Mouse (Mus musculus): ENCODE measurements at regions not wholly inside any gene's neighbourhood (a gene's known extent, or its start where the extent isn't known, plus 50 kb on each side); places are given as distances from the start of the nearest gene placed in this dataset.
"Not testable (repeated sequence)": the region's sequence is repeated elsewhere in the genome, so short reads cannot be mapped to it uniquely, and the experiment has no call there.

DNA sequence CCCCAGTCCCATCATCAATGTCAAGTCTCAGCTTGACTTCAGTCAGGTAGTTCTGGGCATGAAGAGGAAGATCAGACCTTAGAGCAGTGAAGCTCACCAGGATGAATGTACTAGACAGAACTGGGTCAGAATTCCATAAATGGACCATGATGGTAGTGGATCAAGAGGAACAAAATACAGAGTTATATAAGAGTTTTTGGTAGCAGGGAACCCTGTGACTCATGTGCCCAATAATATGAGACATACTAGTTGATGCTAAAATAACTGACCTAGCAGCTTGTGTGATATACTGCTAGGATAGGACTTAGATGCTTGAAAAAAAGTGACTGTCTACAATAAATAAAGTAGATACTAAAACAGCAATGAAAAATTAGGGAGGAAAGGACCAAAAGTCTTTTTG lies 225.6 kb downstream of the Nuak1 start:
- DNase-seq: no peak

GRCm38 (mm10) chr10:84229224-84229921 lies 211.0 kb downstream of the Nuak1 start:
- no peak for DNase-seq

DNA sequence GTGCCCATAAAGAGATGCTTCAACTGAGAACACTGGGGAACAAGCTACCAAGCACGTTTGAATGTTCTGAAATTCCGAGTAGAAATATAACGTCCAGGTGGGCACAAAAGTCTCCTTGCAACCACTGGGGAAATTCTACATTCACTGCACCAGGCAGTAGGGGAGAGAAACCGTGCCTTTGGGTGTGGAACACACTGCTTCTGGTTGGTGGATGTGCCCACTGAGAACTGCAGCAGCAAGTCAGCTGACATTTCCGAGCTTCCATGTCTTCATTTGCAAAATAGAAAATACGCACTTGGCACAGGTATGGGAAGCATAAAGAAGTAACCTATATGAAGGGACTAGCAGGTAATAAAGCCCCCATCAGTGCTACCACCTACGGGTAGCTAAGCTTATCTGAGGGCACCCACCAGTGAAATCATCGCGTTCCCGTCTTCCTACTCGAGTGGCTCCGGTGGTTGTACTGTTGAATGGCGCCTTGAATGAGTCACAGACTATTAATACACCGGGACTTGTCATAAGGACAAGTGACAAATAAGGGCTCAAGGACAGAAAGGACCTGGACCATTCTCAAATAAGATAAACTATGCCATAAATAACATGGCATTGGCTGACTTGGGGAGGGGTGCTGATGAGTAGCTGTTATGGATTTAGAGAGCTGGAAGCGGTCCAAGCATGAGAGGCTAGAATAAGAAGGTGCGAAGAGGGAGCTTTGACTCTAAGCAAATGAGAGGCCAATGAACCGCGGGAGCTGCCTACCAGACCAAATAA lies 210.2 kb downstream of the Nuak1 start:
- no peak for DNase-seq

DNA sequence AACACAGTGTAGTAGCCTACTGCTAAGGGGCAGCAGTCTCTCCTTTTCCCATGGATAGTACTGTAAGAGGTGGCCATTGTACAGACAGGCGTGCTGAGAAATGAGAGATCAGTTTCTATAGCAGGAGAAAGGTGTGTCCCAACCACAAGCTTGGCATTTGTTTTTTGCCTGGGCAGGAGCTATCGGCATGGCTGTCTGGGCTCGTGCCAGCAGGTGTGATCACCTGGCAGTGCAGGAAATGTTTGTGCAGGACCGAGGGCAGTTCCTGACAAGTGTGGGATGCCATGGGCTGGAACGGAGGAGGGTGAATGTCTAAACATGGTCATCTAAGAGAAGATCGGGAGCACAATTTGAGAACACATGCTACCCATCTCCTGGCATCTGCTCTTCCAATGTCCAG lies 205.4 kb downstream of the Nuak1 start:
- DNase-seq: no peak

DNA sequence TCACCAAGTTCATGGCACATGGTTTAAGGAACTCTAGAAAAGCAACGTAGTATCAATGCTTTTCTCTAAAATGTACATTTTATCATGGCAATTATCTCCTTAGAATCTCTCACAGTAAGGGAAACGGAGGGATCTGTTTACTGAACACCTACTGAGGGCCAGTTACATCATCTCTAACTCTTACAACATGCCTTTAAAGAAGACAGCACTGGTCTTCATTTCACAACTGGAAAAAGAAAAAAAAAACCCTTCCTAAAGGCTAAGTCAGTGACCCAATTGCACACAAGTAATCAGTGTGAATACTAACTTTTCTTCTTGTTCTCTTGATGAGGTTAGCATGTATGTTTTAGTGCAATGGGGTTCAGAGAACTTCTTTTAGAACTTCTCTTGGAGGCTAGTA lies 204.2 kb downstream of the Nuak1 start:
- no peak for DNase-seq

DNA sequence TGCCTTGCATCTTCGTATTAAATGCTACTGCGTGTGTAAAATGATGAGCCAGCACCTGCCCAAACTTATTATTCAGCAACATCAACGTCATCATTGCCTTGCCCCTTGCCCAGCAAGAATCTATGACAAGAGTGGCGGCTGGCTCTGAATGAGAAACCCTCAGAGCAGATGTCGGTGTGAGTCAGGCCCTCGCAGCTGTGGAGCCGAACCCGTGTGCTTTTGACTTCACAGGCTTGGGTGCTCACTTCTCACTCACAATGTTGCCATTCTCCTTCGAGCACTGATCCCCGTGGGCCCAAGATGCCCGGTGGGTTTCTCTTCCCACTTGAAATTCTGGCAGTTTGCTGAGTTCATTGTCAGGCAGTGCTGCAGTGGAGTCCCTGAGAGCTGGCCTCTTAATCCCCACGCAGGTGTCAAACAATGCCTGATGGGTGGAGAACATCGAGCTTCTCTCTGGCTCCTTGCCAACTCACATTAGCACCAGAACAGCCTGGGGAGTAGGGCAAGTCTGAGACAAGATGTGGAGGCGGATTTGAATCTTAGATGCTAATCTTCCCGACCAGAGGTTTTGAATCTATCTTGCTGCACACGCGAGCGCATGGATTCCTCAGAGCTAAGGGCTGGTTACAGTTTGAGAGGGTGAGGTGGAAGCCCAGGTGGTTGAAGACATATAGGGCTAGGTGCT lies 202.0 kb downstream of the Nuak1 start:
- no peak for DNase-seq

- DNase-seq: no peak
Measured at GRCm38 (mm10) chr10:84243283-84243682, 197.1 kb downstream of the Nuak1 start.

- DNase-seq: no peak
Measured at GRCm38 (mm10) chr10:84249346-84249745, 191.1 kb downstream of the Nuak1 start.

DNA sequence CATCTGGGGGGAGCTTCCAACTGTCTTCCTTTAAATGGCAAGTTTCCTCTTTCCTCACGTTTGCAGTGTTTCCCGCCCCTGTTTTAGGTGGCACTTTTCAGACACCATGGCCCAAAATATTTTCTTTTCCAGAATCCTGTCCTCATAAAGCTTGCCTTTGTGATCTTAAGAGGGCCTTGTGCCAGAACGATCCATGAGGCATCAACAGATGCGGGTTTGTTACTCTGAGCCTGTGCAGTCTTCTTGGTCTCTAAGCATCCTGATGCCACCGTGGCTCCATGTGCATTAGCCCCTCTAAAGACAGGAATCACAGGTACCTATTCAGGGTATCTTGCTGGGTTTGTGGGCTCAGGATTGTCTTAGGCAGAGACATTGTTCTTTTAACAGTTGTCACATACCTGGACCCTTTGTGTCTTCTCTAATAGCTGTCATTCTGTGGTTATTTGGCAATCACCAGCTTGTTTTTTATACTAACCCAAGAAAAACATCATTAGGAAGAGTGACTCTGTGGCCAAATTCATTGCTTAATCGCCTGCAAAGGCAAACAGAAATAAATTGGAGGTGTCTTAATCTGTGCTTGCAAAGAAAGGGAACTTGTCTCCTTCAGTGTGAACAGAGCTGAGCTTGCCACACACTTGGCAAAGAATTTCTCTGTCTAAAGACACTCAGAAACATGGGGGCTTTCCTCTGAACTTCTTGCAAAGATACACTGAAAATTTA lies 179.3 kb downstream of the Nuak1 start:
- DNase-seq: no peak

- no peak for DNase-seq
Measured at GRCm38 (mm10) chr10:84262943-84263342, 177.5 kb downstream of the Nuak1 start.

- DNase-seq: no peak
Measured at GRCm38 (mm10) chr10:84285832-84286506, 154.4 kb downstream of the Nuak1 start.

DNA sequence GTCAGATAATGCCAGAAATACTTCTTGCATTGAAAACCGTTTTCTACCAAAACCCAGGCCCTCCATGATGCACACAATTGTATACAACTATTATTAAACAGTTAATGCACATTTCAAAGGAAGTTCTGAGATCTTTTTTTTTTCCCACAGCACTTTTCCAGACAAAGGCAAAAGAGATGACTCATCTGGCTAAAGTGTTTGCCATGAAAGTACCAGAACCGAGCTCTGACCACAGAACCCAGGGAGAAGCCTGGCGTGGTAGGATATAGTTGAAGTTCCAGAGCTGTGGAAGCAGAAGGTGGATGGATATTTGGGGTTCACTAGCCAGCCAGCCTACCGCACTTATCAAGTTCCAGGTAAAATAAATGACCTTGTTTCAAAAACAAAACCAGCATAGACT lies 146.0 kb downstream of the Nuak1 start:
- DNase-seq: no peak

DNA sequence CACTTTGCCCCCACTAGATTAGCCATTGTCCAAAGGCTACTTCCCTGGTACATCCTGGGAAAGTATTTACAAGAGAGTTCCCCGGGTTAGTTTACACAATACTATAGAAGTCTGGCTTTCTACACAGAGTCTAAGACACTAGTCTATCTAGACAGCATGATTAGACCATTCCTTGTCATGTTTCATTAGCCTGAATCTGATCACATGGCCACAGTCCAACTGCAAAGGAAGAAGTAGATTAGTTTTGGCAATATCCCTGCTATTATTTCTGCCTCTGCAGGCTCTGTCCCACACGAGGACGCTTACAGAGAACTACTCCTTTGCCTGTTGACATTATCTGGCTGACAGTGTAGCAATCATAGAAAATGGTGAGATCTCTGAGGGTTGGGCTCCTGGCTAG lies 144.2 kb downstream of the Nuak1 start:
- no peak for DNase-seq

DNA sequence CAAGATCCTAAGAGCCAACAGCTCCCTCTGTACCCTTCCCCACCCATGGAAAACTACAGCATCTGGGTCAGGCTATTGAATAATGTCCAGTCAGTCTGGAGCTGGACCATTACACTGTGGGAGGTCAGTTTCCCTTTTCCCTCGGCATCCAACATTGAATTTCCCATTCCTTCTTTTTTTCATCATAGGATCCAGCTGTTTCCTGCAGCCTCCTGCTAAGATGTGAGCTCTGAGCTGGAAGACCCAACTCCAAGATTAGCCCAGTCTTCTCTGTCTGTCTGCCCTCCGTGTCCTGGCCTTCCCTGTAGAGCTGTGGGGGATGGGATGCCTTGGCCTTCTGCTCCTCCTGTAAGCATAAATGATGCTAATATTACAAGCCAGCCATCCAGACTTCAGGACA lies 138.8 kb downstream of the Nuak1 start:
- no peak for DNase-seq

- DNase-seq: no peak
Measured at GRCm38 (mm10) chr10:84302821-84303520, 137.4 kb downstream of the Nuak1 start.

- not testable (repeated sequence) for DNase-seq
Measured at GRCm38 (mm10) chr10:84308746-84309145, 131.7 kb downstream of the Nuak1 start.

DNA sequence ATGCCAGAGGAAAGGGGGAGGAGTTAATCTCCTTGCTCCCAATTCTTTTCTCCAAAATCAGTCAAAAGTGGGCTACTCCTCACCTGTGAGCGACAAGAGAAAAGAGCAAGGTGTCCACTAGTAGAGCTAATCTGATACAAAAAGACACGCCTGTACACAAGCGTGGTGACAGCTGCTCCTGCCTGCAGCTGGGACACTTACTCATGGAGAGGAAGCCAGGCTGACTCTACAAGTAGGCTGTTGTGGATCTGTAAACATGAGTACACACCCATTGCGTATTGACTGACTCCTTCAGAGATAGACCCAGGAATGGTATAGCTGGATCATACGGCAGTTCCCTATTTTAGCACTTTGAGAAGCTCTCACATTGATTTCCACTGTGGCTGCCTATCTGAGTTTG lies 129.7 kb downstream of the Nuak1 start:
- DNase-seq: no peak

DNA sequence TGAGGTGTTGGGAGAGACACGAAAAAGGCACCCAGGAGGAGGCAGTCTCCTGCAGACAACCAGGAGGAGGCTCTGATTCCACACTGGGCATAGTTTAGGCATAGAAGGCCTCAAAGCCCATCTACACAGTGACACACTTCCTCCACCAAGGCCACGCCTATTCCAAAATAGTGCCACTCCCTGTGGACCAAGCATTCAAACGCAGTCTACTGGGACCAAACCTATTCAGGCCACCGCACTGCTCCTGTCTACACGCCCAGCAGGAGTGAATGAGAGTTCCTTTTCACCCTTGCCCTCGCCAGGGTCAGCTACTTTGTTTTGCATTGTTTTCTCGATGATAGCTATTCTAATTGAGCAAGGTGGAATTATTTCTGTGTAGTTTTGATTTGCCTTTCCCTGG lies 127.7 kb downstream of the Nuak1 start:
- no peak for DNase-seq

GRCm38 (mm10) chr10:84316857-84317256 lies 123.5 kb downstream of the Nuak1 start:
- DNase-seq: no peak

- DNase-seq: no peak
Measured at GRCm38 (mm10) chr10:84317960-84318359, 122.4 kb downstream of the Nuak1 start.

All from thymus, postnatal 25 days (tissue).